Mouse (Mus musculus) CD8-positive naive resting alpha-beta T cell, adult 57 days (primary cell): Measurements from ENCODE around the gene Mmp27. TPM values are rescaled to one million over a fixed set of nuclear protein-coding genes. Genes with fewer than 3 reads are reported as not detected.

Source experiments
- total RNA-seq: library from RNA; stranded (reverse); gene quantifications from one replicate; pipeline ENCODE4 v1.2.4, GENCODE M21; 2023

The Mmp27 gene
- total RNA-seq = not detected

GRCm38 (mm10) chr9:7571162-7571561, at the start of gene Mmp27:
TSS of gene Mmp27 (plus strand) at chr9:7571396.

DNA sequence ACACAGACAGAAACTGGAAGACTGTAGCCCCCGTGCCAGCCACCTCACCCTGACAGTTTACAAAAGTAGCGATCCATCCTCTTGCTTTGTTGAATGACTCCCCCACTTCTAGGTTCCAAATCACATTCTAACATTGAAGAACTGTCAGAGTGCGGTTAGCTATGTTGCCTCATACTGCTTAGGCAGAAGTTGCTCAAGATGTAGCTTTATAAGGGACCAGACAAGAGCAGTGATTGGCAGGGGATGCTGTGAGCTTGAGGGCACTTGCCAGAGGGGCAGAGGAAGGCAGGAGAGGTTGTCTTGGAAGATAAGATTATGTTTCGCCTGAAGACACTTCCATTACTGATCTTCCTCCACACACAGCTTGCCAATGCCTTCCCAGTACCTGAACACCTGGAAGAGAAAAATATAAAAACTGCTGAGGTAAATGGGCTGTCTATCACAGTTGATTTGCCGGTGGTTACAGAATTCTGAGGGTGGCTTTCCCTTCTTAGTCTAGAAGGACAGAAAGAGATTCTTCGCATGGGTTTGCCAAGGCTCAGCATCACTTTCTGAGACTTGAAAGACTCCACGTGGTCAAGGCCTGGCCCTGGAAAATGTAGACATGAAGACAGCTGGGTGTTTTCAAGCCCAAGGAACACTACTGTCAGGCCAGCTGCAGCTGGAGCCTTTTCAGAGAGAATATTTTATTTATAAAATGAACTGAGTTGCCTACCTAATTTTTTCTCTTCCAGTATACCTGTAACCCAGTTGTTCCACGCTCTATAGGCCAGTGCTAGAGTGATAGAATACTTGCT, 12.8 kb upstream of the Mmp27 start, which contains the start of gene Mmp8:
TSS of gene Mmp8 (plus strand) at position 236 of the 797 bp plus-strand sequence.

DNA sequence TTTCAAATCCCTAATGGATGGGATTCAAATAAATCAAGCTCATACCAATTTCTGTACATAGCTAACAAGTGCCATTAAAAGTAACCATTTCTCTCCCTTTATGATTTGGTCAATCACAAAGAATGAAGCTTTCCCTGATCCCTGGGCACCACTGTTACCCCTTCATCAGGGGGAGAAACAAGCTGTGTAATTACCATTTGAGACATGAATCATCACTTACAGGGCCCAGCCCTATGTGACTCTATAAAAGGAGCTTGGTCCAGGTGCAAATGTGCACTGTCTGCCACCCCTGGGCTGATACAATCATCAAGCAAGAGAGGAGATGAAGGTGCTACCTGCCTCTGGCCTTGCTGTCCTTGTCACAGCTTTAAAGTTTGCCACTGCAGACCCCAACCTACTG, 56.7 kb downstream of the Mmp27 start, which contains the start of gene Mmp20:
TSS of gene Mmp20 (plus strand) at position 301 of the 400 bp plus-strand sequence.

Other genes starting within 250 kb of the Mmp27 start
- gene Mmp12, start 227.0 kb upstream of the Mmp27 start, total RNA-seq = 2.4 TPM
- gene Mmp1b, start 183.3 kb upstream of the Mmp27 start, total RNA-seq = not detected
- gene Mmp3, start 125.6 kb upstream of the Mmp27 start, total RNA-seq = not detected
- gene Mmp10, start 69.0 kb upstream of the Mmp27 start, total RNA-seq = not detected
- gene Mmp8, start 12.9 kb upstream of the Mmp27 start, total RNA-seq = 0.28 TPM
- not detected for gene Mmp20, start 56.8 kb downstream of the Mmp27 start, total RNA-seq
- gene Mmp7, start 120.7 kb downstream of the Mmp27 start, total RNA-seq = not detected
- gene Tmem123, start 192.6 kb downstream of the Mmp27 start, total RNA-seq = 82.6 TPM